Mouse (Mus musculus): ENCODE data around the gene Cdc37. TPM values are rescaled to one million over a fixed set of nuclear protein-coding genes. Genes with fewer than 3 reads are reported as not detected.

Cdc37 gene
- polyA plus RNA-seq, 1 experiment = 24.9 TPM

GRCm38 (mm10) chr9:21161209-21161909 lies 11.6 kb upstream of the Cdc37 start:
- peaks cover 18% of the 10 kb centered on the region for H3K4me1 ChIP-seq (ENCODE audit: control insufficient read depth, insufficient read depth, insufficient read length, low read length)
- TF ChIP-seq POLR2A (IDR thresholded peaks at IDR 0.05; ENCODE audit: low read depth, low read length) (0 out of 2 replicates have a peak, but pooled peaks have one; percentile 26), CTCF (IDR thresholded peaks at IDR 0.05; ENCODE audit: extremely low read depth, insufficient read length, insufficient replicate concordance, low read depth, low read length) (peak; percentile 65; the same call in 1 of the 2 replicates)
- no peak overlapping the region for H3K27ac ChIP-seq (ENCODE audit: insufficient read depth, low read depth, low read length)
- WGBS = 1% methylated on average over 52 of the region's 52 CpGs
- H3K4me3 ChIP-seq (ENCODE audit: low read depth, low read length) = peak overlapping the region; percentile 63
- peaks cover 27% of the 10 kb centered on the region for H3K27me3 ChIP-seq (ENCODE audit: control insufficient read depth, insufficient read depth, low read length)
- H3K36me3 ChIP-seq (ENCODE audit: control insufficient read depth, insufficient read depth, low read length) = no peaks in the 10 kb centered on the region

GRCm38 (mm10) chr9:21154787-21155186 lies 5.0 kb upstream of the Cdc37 start:
- Histone ChIP-seq H3K27me3 (ENCODE audit: control insufficient read depth, insufficient read depth, low read length) (0 out of 2 replicates have a peak, but pooled peaks cover 7% of the 10 kb centered on the region), H3K36me3 (ENCODE audit: control insufficient read depth, insufficient read depth, low read length) (no peaks in the 10 kb centered on the region), H3K27ac (ENCODE audit: insufficient read depth, low read depth, low read length) (no peak overlapping the region), H3K4me1 (ENCODE audit: control insufficient read depth, insufficient read depth, insufficient read length, low read length) (peaks cover 5% of the 10 kb centered on the region; the same call in 1 of the 2 replicates), H3K4me3 (ENCODE audit: low read depth, low read length) (no peak overlapping the region)
- 91% methylated on average over 3 of the region's 3 CpGs for WGBS
- TF ChIP-seq POLR2A (IDR thresholded peaks at IDR 0.05; ENCODE audit: low read depth, low read length) = no peak
- TF ChIP-seq CTCF (IDR thresholded peaks at IDR 0.05; ENCODE audit: extremely low read depth, insufficient read length, insufficient replicate concordance, low read depth, low read length) = no peak

- peaks cover 8% of the 10 kb centered on the region for H3K4me1 ChIP-seq (ENCODE audit: control insufficient read depth, insufficient read depth, insufficient read length, low read length)
- 0 out of 2 replicates have a peak, but pooled peaks cover 7% of the 10 kb centered on the region for H3K27me3 ChIP-seq (ENCODE audit: control insufficient read depth, insufficient read depth, low read length)
- TF ChIP-seq CTCF (IDR thresholded peaks at IDR 0.05; ENCODE audit: extremely low read depth, insufficient read length, insufficient replicate concordance, low read depth, low read length) (no peak), POLR2A (IDR thresholded peaks at IDR 0.05; ENCODE audit: low read depth, low read length) (no peak)
- H3K36me3 ChIP-seq (ENCODE audit: control insufficient read depth, insufficient read depth, low read length) = no peaks in the 10 kb centered on the region
- H3K27ac ChIP-seq (ENCODE audit: insufficient read depth, low read depth, low read length) = no peak overlapping the region
- H3K4me3 ChIP-seq (ENCODE audit: low read depth, low read length) = no peak overlapping the region
- WGBS = 17% methylated on average over 5 of the region's 5 CpGs
Observed at GRCm38 (mm10) chr9:21153833-21154232, 4.1 kb upstream of the Cdc37 start.

- Histone ChIP-seq H3K36me3 (ENCODE audit: control insufficient read depth, insufficient read depth, low read length) (no peaks in the 10 kb centered on the region), H3K27me3 (ENCODE audit: control insufficient read depth, insufficient read depth, low read length) (0 out of 2 replicates have a peak, but pooled peaks cover 7% of the 10 kb centered on the region), H3K4me1 (ENCODE audit: control insufficient read depth, insufficient read depth, insufficient read length, low read length) (peaks cover 9% of the 10 kb centered on the region), H3K4me3 (ENCODE audit: low read depth, low read length) (peak overlapping the region; percentile 41), H3K27ac (ENCODE audit: insufficient read depth, low read depth, low read length) (no peak overlapping the region)
- WGBS = 6% methylated on average over 12 of the region's 12 CpGs
- TF ChIP-seq CTCF (IDR thresholded peaks at IDR 0.05; ENCODE audit: extremely low read depth, insufficient read length, insufficient replicate concordance, low read depth, low read length) = no peak
- TF ChIP-seq POLR2A (IDR thresholded peaks at IDR 0.05; ENCODE audit: low read depth, low read length) = no peak
Observed at GRCm38 (mm10) chr9:21153331-21153730, 3.5 kb upstream of the Cdc37 start.

GRCm38 (mm10) chr9:21152715-21153114 lies 2.9 kb upstream of the Cdc37 start:
- H3K4me1 ChIP-seq (ENCODE audit: control insufficient read depth, insufficient read depth, insufficient read length, low read length) = peaks cover 9% of the 10 kb centered on the region
- peak overlapping the region; percentile 13; the same call in 1 of the 2 replicates for H3K4me3 ChIP-seq (ENCODE audit: low read depth, low read length)
- TF ChIP-seq POLR2A (IDR thresholded peaks at IDR 0.05; ENCODE audit: low read depth, low read length) = no peak
- peak; percentile 67; the same call in 1 of the 2 replicates for TF ChIP-seq CTCF (IDR thresholded peaks at IDR 0.05; ENCODE audit: extremely low read depth, insufficient read length, insufficient replicate concordance, low read depth, low read length)
- H3K27me3 ChIP-seq (ENCODE audit: control insufficient read depth, insufficient read depth, low read length) = 0 out of 2 replicates have a peak, but pooled peaks cover 7% of the 10 kb centered on the region
- H3K27ac ChIP-seq (ENCODE audit: insufficient read depth, low read depth, low read length) = no peak overlapping the region
- no peaks in the 10 kb centered on the region for H3K36me3 ChIP-seq (ENCODE audit: control insufficient read depth, insufficient read depth, low read length)
- WGBS = 2% methylated on average over 11 of the region's 11 CpGs

GRCm38 (mm10) chr9:21149077-21149653 lies 617 bp downstream of the Cdc37 start:
- WGBS = 1% methylated on average over 8 of the region's 8 CpGs
- peaks cover 15% of the 10 kb centered on the region for H3K4me1 ChIP-seq (ENCODE audit: control insufficient read depth, insufficient read depth, insufficient read length, low read length)
- TF ChIP-seq POLR2A (IDR thresholded peaks at IDR 0.05; ENCODE audit: low read depth, low read length) (no peak), CTCF (IDR thresholded peaks at IDR 0.05; ENCODE audit: extremely low read depth, insufficient read length, insufficient replicate concordance, low read depth, low read length) (no peak)
- no peak overlapping the region for H3K27ac ChIP-seq (ENCODE audit: insufficient read depth, low read depth, low read length)
- peak overlapping the region; percentile 95 for H3K4me3 ChIP-seq (ENCODE audit: low read depth, low read length)
- H3K36me3 ChIP-seq (ENCODE audit: control insufficient read depth, insufficient read depth, low read length) = peaks cover 7% of the 10 kb centered on the region
- 0 out of 2 replicates have a peak, but pooled peaks cover 7% of the 10 kb centered on the region for H3K27me3 ChIP-seq (ENCODE audit: control insufficient read depth, insufficient read depth, low read length)

GRCm38 (mm10) chr9:21148427-21148826 lies 1.4 kb downstream of the Cdc37 start:
- peaks cover 15% of the 10 kb centered on the region for H3K4me1 ChIP-seq (ENCODE audit: control insufficient read depth, insufficient read depth, insufficient read length, low read length)
- H3K4me3 ChIP-seq (ENCODE audit: low read depth, low read length) = no peak overlapping the region
- 0 out of 2 replicates have a peak, but pooled peaks cover 7% of the 10 kb centered on the region for H3K27me3 ChIP-seq (ENCODE audit: control insufficient read depth, insufficient read depth, low read length)
- TF ChIP-seq CTCF (IDR thresholded peaks at IDR 0.05; ENCODE audit: extremely low read depth, insufficient read length, insufficient replicate concordance, low read depth, low read length) = no peak
- TF ChIP-seq POLR2A (IDR thresholded peaks at IDR 0.05; ENCODE audit: low read depth, low read length) = no peak
- H3K36me3 ChIP-seq (ENCODE audit: control insufficient read depth, insufficient read depth, low read length) = peaks cover 9% of the 10 kb centered on the region
- no peak overlapping the region for H3K27ac ChIP-seq (ENCODE audit: insufficient read depth, low read depth, low read length)

Measured in small intestine, adult 2 months (tissue).